Mouse (Mus musculus) left cerebral cortex, postnatal 10 days (tissue): ENCODE results near the gene Tmco1. TPM values are rescaled to one million over a fixed set of nuclear protein-coding genes. Genes with fewer than 3 reads are reported as not detected.

Experiments used
- DNase-seq, 2 experiments: peaks; one replicate each; pipeline ENCODE4 v3.0.0; 2021 to 2022; ENCODE audit warnings: low spot score in 2 of 2, mixed read lengths in 1 of 2; ENCODE audit errors: extremely low spot score in 1 of 2
- intact Hi-C: fragments of 180-260 bp; cut with DNase I; formaldehyde crosslinking; loops from one replicate; pipeline ENCODE4 v1.15.1; 2025
- total RNA-seq, 2 experiments: library from RNA; stranded (reverse); gene quantifications; 2 replicates each; pipeline ENCODE4 v1.2.3; 2021

Gene Tmco1
- total RNA-seq, 2 experiments from 2014 or later, result 40.3 to 42.0 TPM

DNA sequence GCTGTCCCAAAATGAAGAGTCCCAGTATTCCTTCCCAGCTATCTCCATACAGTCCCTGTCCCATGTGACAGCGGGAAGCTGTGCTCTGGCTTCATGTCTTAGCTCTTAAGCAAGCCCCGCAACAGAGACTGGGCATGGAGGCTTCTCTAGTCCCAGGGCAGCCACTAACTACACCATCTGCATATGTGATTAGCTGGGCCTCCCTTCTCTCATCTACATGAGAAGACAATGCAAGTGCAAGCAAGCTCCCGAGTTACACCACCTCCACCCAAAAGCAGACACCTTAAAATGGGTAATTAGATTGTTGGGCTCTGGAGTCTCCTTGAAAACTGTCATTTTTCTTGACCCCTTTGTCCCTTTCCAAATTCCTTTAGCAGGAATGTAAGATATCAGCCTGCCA lies 26.1 kb upstream of the Tmco1 start:
- no peak for DNase-seq
- intact Hi-C loops, result loop anchor here (5.0 kb wide), 1 partner anchor 45 kb away; no protein-coding TSS in a partner anchor

DNA sequence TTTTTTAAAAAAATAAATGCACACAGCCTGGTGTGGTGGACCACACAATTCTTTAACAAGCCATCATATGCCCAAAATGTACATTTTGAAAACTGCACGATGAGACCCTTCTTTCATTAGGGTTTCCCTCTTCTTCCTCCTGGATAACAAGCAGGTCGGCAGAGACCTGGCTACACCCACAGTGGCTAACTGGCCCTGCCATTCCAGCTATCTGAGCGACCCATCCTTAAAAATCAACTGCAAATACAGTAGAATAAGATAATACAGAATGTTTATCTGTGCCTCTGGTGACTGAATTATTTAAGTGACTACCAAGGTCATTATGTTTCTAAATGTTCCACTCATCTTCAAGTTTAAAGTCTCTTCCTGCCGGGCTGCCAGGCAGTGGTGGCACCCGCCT lies 25.4 kb upstream of the Tmco1 start:
- intact Hi-C loops, result loop anchor here (5.0 kb wide), 1 partner anchor 45 kb away; no protein-coding TSS in a partner anchor
- DNase-seq, result no peak

DNA sequence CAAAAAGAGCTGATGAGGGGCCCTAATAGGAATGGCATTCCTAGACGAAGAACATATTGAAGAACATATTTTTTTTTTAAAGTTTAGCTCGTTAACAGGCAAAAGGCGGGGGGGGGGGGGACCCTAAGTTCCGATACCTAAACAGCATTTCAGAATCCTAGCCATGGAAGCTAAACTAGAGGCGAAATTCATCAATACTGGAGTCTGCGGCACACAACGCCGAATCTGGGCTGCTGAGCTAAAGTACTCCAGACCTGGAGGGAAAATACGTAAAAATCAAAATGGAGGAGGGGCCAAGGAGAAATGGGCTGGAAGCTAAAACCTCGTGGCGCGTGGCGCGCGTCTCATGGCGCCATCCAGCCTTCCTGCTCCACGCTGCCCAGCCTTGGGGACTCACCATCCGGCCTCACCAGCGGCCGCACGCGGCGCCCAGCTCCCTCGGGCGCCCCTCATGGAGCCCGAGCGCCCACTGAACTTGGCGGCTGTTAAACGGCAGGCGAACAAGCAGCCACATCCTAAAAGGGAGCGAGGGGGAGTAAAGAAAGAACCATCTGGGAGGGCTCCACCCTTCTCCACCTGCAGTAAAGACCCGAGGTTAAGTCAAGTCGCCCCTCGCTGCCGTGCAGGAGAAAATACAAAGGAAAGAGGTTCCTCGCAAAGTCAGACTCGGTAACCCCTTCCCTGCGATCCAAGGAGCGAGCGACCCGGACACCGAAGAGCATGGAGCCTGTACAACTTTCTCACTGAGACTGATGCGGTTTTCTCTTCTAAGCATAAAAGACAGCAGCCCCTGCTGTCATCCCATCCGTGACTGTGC lies 24.5 kb upstream of the Tmco1 start:
- peak; percentile 50 to 73 for DNase-seq
- intact Hi-C loops, result loop anchor here (5.0 kb wide), 1 partner anchor 46 kb away; no protein-coding TSS in a partner anchor

DNA sequence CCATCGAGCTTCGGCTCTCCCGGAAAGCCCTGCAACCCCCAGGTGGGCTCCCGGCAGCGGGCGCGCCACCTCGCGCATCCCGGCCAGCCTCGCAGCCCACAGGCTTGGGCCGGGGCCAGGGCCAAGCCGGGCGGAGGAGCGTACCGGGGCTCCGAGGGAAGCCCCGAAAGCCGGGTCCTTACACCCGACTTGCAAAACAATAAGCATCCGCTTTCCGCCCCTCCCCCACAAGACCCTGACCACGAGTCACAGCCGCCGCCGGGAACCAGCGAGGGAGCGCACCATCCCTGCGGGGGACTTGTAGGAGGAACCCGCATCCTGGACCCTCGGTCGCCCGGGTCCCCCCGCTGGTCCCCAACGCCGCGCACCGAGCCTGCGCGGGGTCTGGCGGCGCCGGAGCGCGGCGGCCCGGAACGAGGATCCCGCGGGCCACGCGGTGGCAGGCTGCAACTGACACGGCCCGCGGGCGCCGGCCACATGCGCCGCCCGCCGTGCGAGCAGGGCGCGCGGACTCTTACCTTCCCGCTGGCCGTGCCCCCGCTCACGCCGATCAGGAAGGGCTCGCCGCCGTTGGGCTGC lies 23.8 kb upstream of the Tmco1 start:
- intact Hi-C loops, result loop anchor here (5.0 kb wide), 1 partner anchor 47 kb away; no protein-coding TSS in a partner anchor
- peak in 1 of 2 experiments; percentile 88 for DNase-seq

DNA sequence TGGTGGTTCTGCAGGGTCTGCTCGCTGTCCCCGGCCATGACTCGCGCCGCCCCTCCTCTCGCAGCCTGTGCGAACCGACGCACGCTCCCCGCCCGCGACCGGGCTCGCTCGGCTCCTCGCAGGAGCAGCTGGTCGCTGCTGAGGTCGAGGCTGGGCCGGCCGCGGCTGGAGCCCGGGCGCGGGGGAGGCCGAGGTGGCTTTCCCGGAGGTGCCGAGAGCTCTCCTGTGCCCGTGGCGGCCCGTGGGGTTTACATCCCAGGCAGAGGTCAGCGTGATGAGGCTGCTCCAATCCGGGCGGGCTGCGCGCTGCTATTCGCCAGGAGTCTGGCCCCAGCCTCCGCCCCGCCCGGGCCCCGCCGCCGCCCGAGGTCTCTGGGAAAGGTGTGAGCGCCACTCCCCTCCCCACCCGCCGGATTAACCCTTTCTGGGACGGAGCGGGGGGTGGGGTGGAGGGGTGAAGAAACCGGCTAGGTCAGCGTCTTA lies 23.3 kb upstream of the Tmco1 start:
- intact Hi-C loops, result loop anchor here (5.0 kb wide), 1 partner anchor 48 kb away; no protein-coding TSS in a partner anchor
- DNase-seq, result peak; percentile 66 to 90

GRCm38 (mm10) chr1:167285320-167285355 lies 23.0 kb upstream of the Tmco1 start, which contains the start of gene Uck2:
Gene Uck2, minus strand, starts transcription at chr1:167285320.
- intact Hi-C loops, result no loop called here
- no peak for DNase-seq

GRCm38 (mm10) chr1:167285356-167285755 lies 22.8 kb upstream of the Tmco1 start:
- DNase-seq, result no peak
- intact Hi-C loops, result no loop called here

DNA sequence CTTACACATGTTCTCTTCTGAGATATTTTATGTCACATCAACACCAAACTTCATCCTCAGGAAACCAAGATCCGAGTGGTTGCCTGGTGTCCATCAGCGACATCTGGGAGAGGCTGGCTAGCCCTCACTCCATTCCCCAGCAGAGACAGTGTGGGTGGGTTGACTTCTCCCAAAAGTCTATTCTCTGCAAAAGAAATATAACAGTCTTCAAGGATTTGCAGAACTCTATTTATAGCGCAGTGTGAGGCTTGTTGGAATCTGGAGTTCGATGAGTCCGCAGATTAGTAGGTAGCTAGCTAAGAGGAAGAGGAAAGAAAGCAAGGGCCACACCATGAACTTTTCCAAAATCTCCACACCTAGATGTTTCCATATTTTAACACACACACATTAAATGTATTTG lies 21.0 kb upstream of the Tmco1 start:
- DNase-seq, result no peak
- intact Hi-C loops, result no loop called here

- intact Hi-C loops, result no loop called here
- no peak for DNase-seq
These were observed 19.3 kb upstream of the Tmco1 start for GRCm38 (mm10) chr1:167288665-167289538.

GRCm38 (mm10) chr1:167289567-167290262 lies 18.5 kb upstream of the Tmco1 start:
- intact Hi-C loops, result no loop called here
- DNase-seq, result peak in 1 of 2 experiments; percentile 51

DNA sequence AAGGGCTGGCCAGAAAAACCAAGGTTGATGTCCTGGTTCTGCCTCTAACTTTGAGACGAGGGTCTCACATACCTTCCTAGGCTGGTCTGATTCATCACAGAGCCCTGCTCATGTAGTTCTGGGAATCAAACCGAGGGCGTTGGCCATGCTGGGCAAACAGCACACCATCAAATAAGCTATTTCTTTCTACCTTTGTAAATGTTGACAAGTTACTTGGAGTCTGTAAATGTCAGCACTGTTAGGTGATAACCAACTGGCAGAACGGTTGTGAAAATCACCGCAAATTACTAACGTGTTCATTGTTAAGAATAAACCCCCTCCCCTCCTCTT lies 17.9 kb upstream of the Tmco1 start:
- intact Hi-C loops, result no loop called here
- DNase-seq, result no peak

GRCm38 (mm10) chr1:167291610-167292009 lies 16.6 kb upstream of the Tmco1 start:
- no peak for DNase-seq
- intact Hi-C loops, result no loop called here

- DNase-seq, result no peak
- intact Hi-C loops, result no loop called here
These were observed 15.7 kb upstream of the Tmco1 start for GRCm38 (mm10) chr1:167292447-167292846.

DNA sequence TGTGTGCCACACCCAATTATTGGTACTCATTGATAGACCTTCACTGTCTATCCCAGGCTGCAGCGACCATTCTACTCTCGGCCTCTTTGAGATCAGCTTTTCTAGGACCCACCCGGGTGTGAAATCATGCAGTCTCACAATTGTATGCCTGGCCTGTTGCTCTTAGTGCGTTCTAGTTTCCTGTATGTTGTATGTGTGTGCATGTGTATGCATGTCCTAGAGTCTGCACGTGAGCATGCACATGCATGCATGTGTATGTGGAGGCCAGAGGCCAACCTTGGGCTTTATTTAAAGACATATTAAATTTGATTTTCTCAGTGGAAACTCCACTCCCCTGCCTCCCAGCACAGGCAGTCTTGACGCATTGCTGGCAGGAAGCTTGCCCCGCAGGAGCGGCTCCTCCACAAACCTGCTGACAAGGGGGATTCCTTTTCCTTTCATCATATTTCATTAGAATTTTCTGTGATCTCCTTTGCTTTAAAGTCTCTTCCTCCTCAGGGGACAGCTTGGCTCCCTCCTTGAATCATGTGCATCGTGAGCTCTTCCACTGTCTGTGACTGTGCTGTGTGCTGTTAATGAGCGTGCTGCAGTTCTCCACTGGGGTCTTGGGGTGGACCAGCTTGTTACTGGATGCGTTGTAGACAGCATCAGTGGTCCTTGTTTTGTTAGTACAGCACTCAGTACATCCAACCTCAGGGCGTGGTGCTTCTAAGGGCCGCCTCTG lies 12.3 kb upstream of the Tmco1 start:
- intact Hi-C loops, result no loop called here
- no peak for DNase-seq

GRCm38 (mm10) chr1:167300122-167300521 lies 8.1 kb upstream of the Tmco1 start:
- intact Hi-C loops, result no loop called here
- DNase-seq, result no peak

DNA sequence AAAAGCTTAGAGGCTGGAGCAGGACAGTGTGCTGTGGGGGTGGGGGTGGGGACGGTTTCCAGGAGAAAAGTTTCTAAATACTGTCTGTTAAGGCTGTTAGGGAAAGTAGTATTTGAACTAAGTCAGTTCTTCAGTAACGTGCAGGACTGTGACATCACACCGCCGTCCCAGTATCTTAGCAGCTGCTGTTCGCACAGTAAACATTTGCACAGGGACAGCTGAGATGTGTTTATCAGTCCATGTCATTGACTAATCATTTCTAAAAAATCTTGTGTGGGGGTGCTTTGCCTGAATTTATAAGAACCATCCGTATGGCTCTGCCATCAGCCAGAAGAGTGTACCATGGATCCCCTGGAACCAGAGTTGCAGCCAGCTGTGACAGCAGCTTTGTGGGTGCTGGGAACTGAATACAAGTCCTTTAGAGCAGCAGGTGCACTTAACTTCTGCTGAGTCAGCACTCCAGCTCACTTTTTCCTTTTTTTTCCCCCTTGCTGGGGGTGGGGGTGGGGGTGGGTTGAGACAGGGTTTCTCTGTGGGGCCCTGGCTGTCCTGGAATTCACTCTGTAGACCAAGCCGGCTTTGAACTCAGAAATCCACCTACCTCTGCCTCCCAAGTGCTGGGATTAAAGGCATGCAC lies 2.6 kb upstream of the Tmco1 start:
- DNase-seq, result no peak
- intact Hi-C loops, result loop anchor here (5.0 kb wide), 1 partner anchor 83 kb away; no protein-coding TSS in a partner anchor

DNA sequence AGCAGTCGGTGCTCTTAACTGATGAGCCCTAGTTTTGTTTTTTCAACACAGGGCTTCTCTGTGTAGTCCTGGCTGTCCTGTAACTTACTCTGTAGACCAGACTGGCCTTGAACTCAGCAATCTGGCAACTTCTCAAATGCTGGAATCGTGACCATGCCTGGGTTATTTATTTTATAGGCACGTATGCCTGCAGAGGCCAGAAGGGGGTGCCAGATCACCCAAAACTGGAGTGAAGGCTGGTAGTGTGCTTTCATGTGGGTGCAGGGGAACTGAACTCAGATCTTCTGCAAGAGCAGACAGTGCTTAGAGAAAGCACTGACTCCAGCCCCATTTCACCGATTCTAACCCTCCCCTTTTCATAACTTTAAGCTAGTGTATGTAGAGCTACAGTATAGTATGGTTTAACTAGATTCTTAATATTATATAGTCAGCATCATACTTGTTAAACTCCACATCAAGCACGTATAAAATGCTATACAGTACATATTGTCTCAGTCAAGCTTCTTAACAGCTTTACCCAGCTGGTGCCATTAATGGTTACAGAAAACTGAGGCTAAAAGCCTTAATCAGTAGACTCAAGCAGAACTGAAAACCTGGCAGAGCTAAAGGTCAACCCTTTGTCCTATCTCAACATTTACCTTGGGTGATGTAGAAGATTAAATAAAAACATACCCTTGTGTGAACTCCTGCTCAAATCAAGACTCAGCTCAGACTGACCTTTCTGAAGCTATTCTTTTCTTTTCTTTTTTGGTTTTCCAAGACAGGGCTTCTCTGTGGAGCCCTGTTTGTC lies 1.5 kb upstream of the Tmco1 start:
- intact Hi-C loops, result loop anchor here (5.0 kb wide), 1 partner anchor 84 kb away; no protein-coding TSS in a partner anchor
- peak; percentile 22 to 41 for DNase-seq
